Mouse (Mus musculus) kidney, adult 10 weeks (tissue): ENCODE measurements around the gene Ncr1. TPM values are rescaled to one million over a fixed set of nuclear protein-coding genes. Genes with fewer than 3 reads are reported as not detected.

Experiments
- polyA plus RNA-seq: library from polyadenylated mRNA; stranded (reverse); fragments of 350-450 nt; fragmentation: Illumina TruSeq; extraction: RNeasy Lipid Tissue Mini Kit (QIAGEN cat#74804); gene quantifications from one replicate; pipeline ENCODE4 v1.2.3, GENCODE M21; 2014; ENCODE audit warnings: low read depth, low replicate concordance

Gene Ncr1
- polyA plus RNA-seq, result not detected

DNA sequence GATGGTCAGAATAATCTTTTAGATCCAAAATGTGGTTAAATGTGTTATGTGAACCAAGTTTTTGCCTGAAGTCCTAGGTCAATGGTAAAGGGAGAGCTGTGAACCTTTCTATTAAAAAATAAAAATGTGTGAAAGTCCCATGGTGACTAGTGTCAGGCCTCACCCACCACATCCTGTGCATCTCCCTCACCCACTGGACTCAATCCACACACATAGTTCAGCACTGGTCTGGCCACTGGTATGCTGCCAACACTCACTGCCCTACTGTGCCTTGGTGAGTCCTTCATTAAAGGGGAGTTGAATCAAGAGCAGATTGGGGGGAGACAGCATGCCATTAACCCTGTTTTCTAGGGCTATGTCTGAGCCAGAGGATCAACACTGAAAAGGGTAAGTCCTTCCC lies at the start of gene Ncr1:
Ncr1 (plus strand) TSS at position 216 of the 400 bp plus-strand sequence.

Other genes with a start within 250 kb of the Ncr1 start
- gene Ttyh1, start 218.3 kb upstream of the Ncr1 start, polyA plus RNA-seq, result 1.2 TPM
- 14.4 TPM for gene Leng8, start 200.7 kb upstream of the Ncr1 start, polyA plus RNA-seq
- gene Leng9, start 187.3 kb upstream of the Ncr1 start, polyA plus RNA-seq, result 0.44 TPM
- not detected for gene Cdc42ep5, start 172.9 kb upstream of the Ncr1 start, polyA plus RNA-seq
- gene Lilra5, start 100.0 kb upstream of the Ncr1 start, polyA plus RNA-seq, result 4.3 TPM
- gene Gp6, start 60.0 kb downstream of the Ncr1 start, polyA plus RNA-seq, result not detected
- 9.4 TPM for gene Rdh13, start 107.9 kb downstream of the Ncr1 start, polyA plus RNA-seq
- gene Eps8l1, start 123.0 kb downstream of the Ncr1 start, polyA plus RNA-seq, result 1.1 TPM
- 2.8 TPM for gene Ppp1r12c, start 164.0 kb downstream of the Ncr1 start, polyA plus RNA-seq
- 0.85 TPM for gene Tnnt1, start 178.7 kb downstream of the Ncr1 start, polyA plus RNA-seq
- not detected for gene Tnni3, start 186.5 kb downstream of the Ncr1 start, polyA plus RNA-seq
- gene Dnaaf3, start 194.7 kb downstream of the Ncr1 start, polyA plus RNA-seq, result not detected
- not detected for gene Syt5, start 209.8 kb downstream of the Ncr1 start, polyA plus RNA-seq